Mouse (Mus musculus) spleen, adult 2 months (tissue): Measurements from ENCODE around the gene Mafk.

Source experiments
- CTCF ChIP-seq: fragments of 200-500 bp; IDR thresholded peaks from 2 replicates; pipeline ENCODE4 v1.5.1; 2011; ENCODE audit warnings: mild to moderate bottlenecking, inconsistent platforms; ENCODE audit not compliant: insufficient read depth, insufficient read length, insufficient replicate concordance; ENCODE audit errors: extremely low read depth
- POLR2A ChIP-seq: fragments of 200-500 bp; IDR thresholded peaks from 2 replicates; pipeline ENCODE4 v1.6.1; 2011; ENCODE audit warnings: low read depth, low read length, inconsistent platforms

GRCm38 (mm10) chr5:139796001-139796620, 4.8 kb downstream of the Mafk start:
- TF ChIP-seq CTCF, result no peak
- no peak for TF ChIP-seq POLR2A
